Mouse (Mus musculus): ENCODE results near the gene Ppp4r3b. TPM values are rescaled to one million over a fixed set of nuclear protein-coding genes. Genes with fewer than 3 reads are reported as not detected.

The Ppp4r3b gene
- total RNA-seq, 2 experiments from 2014 or later: 23.6 to 25.0 TPM

DNA sequence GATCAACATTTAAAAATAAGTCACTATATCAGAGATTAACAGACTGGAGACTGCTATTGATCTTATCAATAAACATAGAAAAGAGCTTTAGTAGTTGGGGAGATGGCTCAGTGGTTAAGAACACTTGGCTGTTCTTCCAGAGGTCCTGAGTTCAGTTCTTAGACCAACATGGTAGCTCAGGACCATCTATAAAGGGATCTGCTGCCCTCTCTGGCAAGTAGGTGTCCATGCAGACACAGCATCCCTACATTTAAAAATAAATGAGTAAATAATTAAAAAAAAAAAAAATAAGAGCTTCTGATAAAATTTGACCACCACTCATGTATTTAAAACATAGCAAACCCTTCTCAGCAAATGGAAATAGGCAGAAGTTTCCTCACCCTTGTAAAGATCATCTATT, 65.4 kb downstream of the Ppp4r3b start:
- DNase-seq: no peak

DNA sequence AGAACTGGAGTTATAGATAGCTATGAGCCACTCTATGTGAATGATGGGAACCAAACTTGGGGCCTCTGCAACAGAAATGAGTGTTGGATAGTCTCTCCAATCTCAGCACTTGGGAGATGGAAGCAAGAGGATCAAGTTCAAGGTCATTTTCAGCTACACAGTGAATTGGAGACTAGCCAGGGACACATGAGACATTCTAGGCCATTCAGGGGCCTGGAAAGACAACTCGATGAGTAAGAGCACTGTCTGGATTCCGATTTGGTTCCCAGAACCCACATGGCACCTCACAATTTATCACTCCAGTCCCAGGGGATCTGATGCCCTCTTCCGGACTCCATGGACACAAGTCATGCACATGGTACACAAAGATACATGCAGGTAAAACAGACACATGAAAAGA, 65.9 kb downstream of the Ppp4r3b start:
- DNase-seq: no peak

DNA sequence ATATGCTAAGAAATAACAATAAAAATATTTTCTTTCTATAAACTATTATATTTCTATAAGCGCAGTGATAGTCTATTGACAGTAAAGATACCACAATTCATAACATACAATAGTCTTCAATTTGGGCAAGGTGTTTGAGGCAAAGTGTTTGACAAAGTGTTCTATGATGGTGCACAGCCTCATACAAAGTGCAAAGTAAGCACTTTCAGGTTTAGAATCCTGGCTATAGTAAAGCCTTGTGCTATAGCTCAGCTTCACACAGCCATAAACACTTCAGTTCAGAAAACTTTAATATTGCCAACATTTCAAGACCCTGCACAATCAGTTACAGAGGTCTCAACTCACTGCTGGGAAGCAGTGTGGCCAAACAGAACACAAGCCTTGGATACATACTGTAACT, 66.7 kb downstream of the Ppp4r3b start:
- DNase-seq: no peak

DNA sequence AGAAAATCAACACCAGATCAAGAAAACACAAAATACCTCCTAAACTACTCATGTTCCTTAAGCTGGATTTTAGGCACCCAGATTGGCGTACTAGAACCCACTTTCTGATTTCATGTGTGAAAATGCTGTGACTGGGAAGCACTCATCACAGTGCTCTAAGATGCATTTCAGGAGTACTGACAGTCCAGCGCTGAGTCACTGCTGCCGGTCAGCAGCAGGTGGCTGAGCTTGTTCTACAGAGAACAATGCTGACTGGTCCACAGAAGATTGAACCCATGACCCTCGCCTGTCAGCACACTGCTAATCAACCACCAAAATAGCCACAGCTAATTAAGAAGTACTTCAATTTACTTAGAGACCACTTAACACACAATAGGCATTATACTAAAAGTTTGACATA, 69.3 kb downstream of the Ppp4r3b start:
- no peak for DNase-seq

DNA sequence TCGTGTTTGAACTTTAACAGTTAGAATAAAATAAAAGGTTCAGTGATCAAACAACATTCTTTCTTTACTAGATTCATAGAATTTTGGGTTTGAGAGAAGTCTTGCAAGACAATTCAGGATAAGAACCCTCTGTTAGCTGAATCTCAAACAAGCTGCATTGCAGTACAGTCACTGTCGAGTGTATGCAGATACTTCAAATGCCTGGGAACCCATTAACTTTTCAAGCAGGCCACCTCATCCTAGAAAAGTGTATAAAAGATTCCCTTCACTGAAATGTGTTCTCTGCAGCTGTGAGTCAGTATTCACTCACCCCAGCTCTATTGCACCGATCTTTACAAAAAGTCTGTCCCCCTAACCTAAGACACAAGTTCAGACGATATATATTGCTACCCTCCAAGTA, 73.3 kb downstream of the Ppp4r3b start:
- DNase-seq: no peak

DNA sequence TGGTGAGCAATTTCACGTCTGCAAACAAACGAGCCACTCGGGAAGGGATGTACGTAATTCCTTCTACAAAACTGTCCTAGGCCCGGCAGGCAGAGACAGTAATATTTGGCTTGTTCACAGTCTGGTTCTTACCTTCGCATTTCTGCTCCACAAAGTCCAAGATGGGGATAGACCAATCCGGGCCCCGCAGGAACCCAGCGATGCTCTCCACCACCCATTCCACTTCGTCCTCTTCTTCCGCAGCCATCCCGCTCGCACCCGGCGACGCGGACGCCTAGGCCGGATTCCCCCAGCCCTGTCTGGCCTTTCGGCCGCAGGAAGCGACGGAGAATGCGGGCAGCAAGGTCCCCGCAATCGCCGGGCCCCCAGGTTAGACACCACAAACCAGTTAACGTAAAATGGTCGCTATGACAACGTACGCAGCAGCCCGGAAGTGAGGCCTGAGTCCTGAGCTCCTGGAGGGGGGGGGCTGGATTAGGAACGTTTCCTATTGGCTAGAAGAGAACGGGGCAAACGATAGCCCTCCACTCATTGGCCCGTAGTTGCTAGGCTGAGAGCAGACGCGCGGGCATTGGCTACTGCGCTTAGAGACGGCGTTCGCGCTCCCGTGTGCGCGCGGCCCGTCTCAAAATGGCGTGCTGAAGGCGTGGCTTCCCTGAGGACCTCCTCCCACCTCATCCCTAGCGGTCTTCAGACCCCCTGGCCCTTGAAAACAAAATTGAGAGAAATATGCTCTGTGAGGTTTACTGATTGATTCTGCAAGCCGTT, 74.4 kb downstream of the Ppp4r3b start, which contains the start of gene Cfap36:
Gene Cfap36 (minus strand): TSS at position 527 of the 768 bp plus-strand sequence.
- DNase-seq: peak; percentile 93

DNA sequence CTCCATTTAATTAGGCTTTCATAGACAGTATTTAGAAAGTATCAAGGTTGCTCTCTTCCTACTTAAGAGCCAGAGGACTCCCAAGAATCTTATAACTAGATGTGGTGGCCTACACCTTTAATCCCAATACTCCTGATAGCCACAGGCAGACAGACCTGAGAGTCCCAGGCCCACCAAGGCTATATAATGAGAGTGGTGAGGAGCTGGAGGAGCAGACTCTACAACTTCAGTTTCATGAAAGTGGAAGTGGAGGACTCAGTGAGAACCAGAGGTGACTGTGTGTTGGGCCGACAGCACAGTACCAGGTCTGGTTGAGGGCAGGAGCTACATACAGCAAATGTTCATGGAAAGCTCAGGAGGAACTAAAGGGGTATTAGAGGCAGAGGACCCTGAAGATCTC, 75.0 kb downstream of the Ppp4r3b start:
- DNase-seq: no peak

DNA sequence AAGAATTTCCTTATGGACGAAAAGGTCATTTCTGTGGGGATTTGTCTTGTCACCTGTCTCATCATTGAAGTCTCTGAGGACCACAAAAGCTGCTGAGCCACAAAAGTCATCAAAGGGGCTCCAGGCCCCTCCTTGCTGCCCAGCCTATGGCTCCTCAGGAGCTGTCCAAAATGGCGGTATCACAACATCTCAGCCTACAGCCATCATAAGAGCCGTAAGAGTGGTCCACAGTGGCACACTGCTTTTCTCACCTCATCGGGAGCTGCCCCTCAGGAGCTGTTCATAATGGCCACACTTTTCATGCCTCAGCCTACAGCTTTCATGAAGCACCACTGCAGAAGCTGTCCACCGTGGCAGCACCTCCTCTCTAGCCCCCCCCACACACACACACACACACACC, 75.7 kb downstream of the Ppp4r3b start:
- no peak for DNase-seq

DNA sequence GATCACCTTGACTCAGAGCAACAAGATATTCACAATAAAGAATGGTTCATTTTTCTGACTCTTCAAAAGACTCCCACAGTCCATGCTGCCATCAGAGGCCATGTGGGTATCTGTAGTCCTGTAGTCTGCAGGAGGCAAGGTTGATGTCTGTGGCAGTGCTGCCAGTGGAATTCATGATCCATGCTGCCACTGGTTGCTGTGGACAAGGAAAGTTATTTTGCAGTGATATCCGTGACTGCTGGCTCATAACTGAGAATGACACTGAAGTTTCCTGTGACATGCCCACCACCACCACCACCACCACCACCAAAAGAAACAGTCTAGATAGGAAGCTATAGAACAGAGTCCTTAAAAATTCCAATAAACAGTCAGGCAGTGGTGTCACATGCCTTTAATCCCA, 82.0 kb downstream of the Ppp4r3b start:
- no peak for DNase-seq

DNA sequence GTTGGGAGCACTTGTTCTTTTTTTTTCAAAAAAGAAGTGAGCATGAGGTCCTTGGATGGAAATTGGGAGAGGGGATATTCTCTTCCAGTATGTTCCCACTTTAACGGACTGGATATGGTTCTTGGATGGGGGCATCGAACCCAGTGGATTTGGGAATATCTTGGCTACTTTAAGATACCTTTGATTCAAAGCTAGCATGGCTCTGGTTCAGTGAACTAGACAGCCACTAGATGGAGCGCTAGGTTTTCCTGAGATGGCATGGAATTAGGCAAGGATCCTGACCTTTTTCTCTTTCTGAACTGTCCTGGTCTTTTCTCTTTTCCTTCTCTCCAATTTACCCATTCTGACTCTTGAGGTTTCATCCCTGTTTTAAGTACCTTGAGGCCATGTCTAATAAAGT, 95.1 kb downstream of the Ppp4r3b start:
- DNase-seq: no peak

Other genes with a start within 250 kb of the Ppp4r3b start
- gene Pnpt1, start 42.1 kb upstream of the Ppp4r3b start, total RNA-seq (2021): 10 to 100 TPM; 14.3 to 15.3 TPM
- 1 to 10 TPM; 6.9 to 9.9 TPM for gene Cfap36, start 74.5 kb downstream of the Ppp4r3b start, total RNA-seq (2021)
- 1 to 10 TPM; 3.6 to 4.2 TPM for gene Ccdc88a, start 200.8 kb downstream of the Ppp4r3b start, total RNA-seq (2021)